Mouse (Mus musculus) naive thymus-derived CD4-positive, alpha-beta T cell, adult 5 months (primary cell): Measurements from ENCODE around the gene Olfr344. TPM values are rescaled to one million over a fixed set of nuclear protein-coding genes. Genes with fewer than 3 reads are reported as not detected.

ENCODE experiments used
- polyA plus RNA-seq: library from polyadenylated mRNA; unstranded; fragments of 100-300 nt; shearing (Covaris generic); gene quantifications from one replicate; pipeline ENCODE4 v1.2.1, GENCODE M21; 2017

Gene Olfr344
- not detected for polyA plus RNA-seq

DNA sequence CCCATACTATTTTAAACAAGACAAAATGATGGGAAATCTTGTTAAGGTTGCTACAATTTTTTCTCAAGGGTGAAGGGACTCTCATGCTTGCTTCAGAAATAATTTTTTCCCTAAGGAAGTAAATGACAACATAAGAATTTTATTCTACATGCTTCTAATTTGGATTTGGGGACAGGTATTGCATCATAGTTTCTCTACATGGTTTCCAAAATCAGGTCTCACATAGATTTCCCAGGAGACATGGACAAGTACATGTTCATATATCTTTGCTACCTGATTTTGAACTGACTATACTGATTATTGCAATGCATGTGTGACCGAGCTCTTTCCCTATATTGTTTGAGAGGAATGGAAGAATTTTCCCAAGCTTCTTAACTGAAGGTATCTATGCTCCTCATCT is at the start of gene Olfr344:
Olfr344 (plus strand) TSS at position 301 of the 400 bp plus-strand sequence.

DNA sequence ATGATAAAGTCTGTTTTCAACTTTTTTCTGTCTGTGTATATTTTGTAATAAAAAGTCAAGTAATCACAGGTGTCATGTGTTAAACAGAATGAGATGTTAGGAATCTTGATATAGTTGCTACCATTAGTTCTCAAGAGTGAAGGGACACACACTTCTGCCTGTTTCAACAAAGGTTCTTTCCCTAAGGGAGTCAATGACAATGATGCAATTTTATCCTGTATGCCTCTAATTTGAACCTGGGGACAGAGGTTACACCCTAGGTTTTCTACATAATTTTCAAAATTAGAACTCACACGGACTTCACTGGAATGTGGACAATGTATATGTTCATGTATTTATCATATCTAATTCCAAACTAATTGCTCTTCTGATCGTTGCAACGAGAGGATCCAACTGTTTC is 41.8 kb upstream of the Olfr344 start, which contains the start of gene Olfr342:
Olfr342 (plus strand) TSS at position 301 of the 400 bp plus-strand sequence.

Other genes starting within 250 kb of the Olfr344 start
- gene Olfr338, start 193.1 kb upstream of the Olfr344 start, polyA plus RNA-seq: 0.22 TPM
- gene Olfr339, start 147.7 kb upstream of the Olfr344 start, polyA plus RNA-seq: not detected
- not detected for gene Olfr340, start 114.1 kb upstream of the Olfr344 start, polyA plus RNA-seq
- 0.20 TPM for gene Olfr341, start 84.2 kb upstream of the Olfr344 start, polyA plus RNA-seq
- gene Olfr342, start 41.7 kb upstream of the Olfr344 start, polyA plus RNA-seq: not detected
- not detected for gene Olfr345, start 73.4 kb downstream of the Olfr344 start, polyA plus RNA-seq
- not detected for gene Olfr346, start 119.1 kb downstream of the Olfr344 start, polyA plus RNA-seq
- not detected for gene Olfr347, start 165.2 kb downstream of the Olfr344 start, polyA plus RNA-seq
- not detected for gene Olfr348, start 217.6 kb downstream of the Olfr344 start, polyA plus RNA-seq
- 0.53 TPM for gene Olfr50, start 223.9 kb downstream of the Olfr344 start, polyA plus RNA-seq